Mouse (Mus musculus) lung, adult 2 months (tissue): ENCODE measurements at regions not wholly inside any gene's neighbourhood (a gene's known extent, or its start where the extent isn't known, plus 50 kb on each side); places are given as distances from the start of the nearest gene placed in this dataset.

Experiments
- DNase-seq: peaks from one replicate; pipeline ENCODE4 v3.0.0; 2022
- H3K4me1 ChIP-seq: fragments of 200-500 bp; 2 replicates; pipeline ENCODE4 v1.6.1; 2011; ENCODE audit warnings: low read length; ENCODE audit not compliant: control insufficient read depth, insufficient read depth
- H3K4me3 ChIP-seq: fragments of 200-500 bp; replicated peaks from 2 replicates; pipeline ENCODE3; 2011; ENCODE audit warnings: low read depth, mild to moderate bottlenecking, control low read depth, low read length; ENCODE audit errors: extremely low read depth
- CTCF ChIP-seq: fragments of 200-500 bp; IDR thresholded peaks from 2 replicates; pipeline ENCODE4 v1.5.1; 2011; ENCODE audit warnings: mild to moderate bottlenecking, low read length, control low read depth; ENCODE audit not compliant: insufficient read depth
- POLR2A ChIP-seq: fragments of 200-500 bp; IDR thresholded peaks from 2 replicates; pipeline ENCODE4 v1.6.1; 2011; ENCODE audit warnings: low read depth, mild to moderate bottlenecking, control low read depth, low read length, borderline replicate concordance; ENCODE audit errors: extremely low read depth
- WGBS: fragments of 180-500 bp; shearing (Covaris S2); methylation state at CpG from one replicate; pipeline ENCODE4 v1.1.7; 2018; 5-methylcytosine and 5-hydroxymethylcytosine counted together

- no peaks in the 10 kb centered on the region; the same call in 1 of the 2 replicates for H3K4me1 ChIP-seq
- WGBS, result 38% methylated on average over 7 of the region's 7 CpGs
- DNase-seq, result no peak
- TF ChIP-seq POLR2A (no peak), CTCF (no peak)
- no peak overlapping the region for H3K4me3 ChIP-seq
Measured at GRCm38 (mm10) chr4:81005507-81006328, 95.3 kb downstream of the Lurap1l start.

DNA sequence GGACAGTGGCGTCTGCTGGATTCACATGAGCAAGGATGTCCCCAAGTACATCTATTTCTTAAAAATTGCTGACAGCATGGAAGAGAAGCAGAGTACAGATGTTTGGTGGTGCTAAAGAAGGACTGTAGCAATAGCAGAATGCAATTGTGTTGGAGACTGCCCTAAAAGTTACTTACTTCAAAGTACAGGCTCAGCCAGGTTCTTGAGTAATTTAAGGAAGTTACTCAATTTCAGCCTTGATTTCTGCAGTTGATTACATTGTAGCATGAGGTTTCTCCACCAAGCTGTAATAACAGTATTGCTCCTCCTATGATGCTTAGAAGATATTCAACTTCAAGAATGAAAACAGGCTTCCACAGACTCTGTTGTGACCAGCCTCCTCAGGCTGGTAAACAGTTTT, 96.1 kb downstream of the Lurap1l start:
- TF ChIP-seq POLR2A (no peak), CTCF (no peak)
- no peak overlapping the region for H3K4me3 ChIP-seq
- no peaks in the 10 kb centered on the region; the same call in 1 of the 2 replicates for H3K4me1 ChIP-seq
- DNase-seq, result no peak
- WGBS, result 81% methylated on average over 1 of the region's 1 CpGs

DNA sequence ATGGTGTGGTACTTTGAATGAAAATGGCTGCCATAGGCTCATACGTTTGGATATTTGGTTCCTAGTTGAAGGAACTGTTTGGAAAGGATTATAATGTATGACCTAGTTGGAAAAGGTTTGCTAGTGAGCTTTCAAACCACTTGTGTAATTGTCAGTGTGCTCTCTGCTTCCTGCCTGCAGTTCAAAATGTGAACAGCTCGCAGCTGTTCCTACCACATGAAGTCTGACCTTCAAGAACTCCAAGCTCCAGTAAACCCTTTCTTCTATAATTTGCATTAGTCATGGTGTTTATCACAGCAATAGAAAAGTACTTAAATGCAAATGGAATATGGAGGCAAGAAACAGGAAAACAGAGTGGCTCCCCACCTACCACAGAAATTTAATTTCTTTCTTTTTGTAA, 111.4 kb downstream of the Lurap1l start:
- WGBS, result 84% methylated on average over 2 of the region's 2 CpGs
- Histone ChIP-seq H3K4me3 (no peak overlapping the region), H3K4me1 (no peaks in the 10 kb centered on the region)
- no peak for TF ChIP-seq POLR2A
- TF ChIP-seq CTCF, result no peak
- DNase-seq, result no peak

DNA sequence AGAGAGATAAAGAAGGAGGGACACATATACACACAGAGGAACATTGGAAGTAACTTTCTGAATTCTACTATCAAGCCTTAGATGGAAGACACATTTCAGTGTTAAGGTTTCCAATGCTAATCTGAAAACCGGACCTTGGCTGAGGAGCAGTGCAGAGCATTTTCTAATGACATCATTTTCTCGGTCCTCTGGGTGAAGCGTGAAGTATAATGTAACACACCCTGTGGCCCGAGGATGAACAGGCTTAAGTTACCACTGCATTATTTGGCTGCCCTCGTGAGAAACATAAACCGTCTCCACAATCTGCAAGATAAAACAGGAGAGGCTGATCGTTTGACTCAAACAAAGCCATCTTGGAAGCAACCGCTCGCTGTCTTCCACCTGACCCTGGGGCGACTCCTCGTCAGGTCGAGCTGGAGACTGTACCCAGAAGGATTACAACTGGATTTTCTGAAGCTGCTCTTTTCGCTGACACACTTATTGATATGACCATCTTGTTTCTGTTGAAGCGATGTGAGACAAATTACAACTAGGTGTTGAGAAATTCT, 113.1 kb downstream of the Lurap1l start:
- Histone ChIP-seq H3K4me1 (no peaks in the 10 kb centered on the region), H3K4me3 (no peak overlapping the region)
- TF ChIP-seq CTCF (no peak), POLR2A (no peak)
- no peak for DNase-seq
- WGBS, result 53% methylated on average over 14 of the region's 14 CpGs

DNA sequence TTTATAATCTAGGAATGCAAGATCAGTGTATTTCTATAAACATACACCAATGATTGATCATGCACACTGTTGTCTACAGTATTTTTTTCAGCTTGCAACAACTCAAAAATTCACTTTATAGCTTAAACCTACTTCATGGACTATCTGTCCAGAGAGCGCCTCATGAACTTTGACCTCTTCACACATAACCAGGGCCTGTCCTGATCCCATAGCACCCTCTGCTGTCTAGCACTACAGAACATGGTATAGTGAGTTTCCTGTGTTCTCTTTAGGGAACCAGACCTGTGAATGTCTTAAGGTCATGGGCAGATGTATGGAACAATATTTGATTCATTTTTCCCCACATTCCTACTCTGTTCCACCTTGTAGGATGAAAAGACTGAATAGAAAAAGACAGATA, 117.1 kb downstream of the Lurap1l start:
- DNase-seq, result no peak
- Histone ChIP-seq H3K4me3 (no peak overlapping the region), H3K4me1 (no peaks in the 10 kb centered on the region)
- TF ChIP-seq POLR2A (no peak), CTCF (no peak)
- 96% methylated on average over 1 of the region's 1 CpGs for WGBS

GRCm38 (mm10) chr4:81030671-81031070, 120.2 kb downstream of the Lurap1l start:
- DNase-seq, result no peak
- Histone ChIP-seq H3K4me3 (no peak overlapping the region), H3K4me1 (no peaks in the 10 kb centered on the region)
- no peak for TF ChIP-seq POLR2A
- TF ChIP-seq CTCF, result no peak
- 72% methylated on average over 3 of the region's 3 CpGs for WGBS

GRCm38 (mm10) chr4:81037336-81037902, 127.0 kb downstream of the Lurap1l start:
- H3K4me3 ChIP-seq, result no peak overlapping the region
- no peaks in the 10 kb centered on the region for H3K4me1 ChIP-seq
- TF ChIP-seq CTCF, result no peak
- no peak for TF ChIP-seq POLR2A
- DNase-seq, result no peak

GRCm38 (mm10) chr4:81058227-81058626, 147.8 kb downstream of the Lurap1l start:
- no peak overlapping the region for H3K4me3 ChIP-seq
- no peaks in the 10 kb centered on the region for H3K4me1 ChIP-seq
- DNase-seq, result no peak
- TF ChIP-seq CTCF, result no peak
- TF ChIP-seq POLR2A, result no peak
- 92% methylated on average over 1 of the region's 1 CpGs for WGBS

GRCm38 (mm10) chr4:81058809-81059208, 148.4 kb downstream of the Lurap1l start:
- WGBS, result 75% methylated on average over 5 of the region's 5 CpGs
- H3K4me1 ChIP-seq, result no peaks in the 10 kb centered on the region
- no peak for TF ChIP-seq CTCF
- DNase-seq, result no peak
- H3K4me3 ChIP-seq, result no peak overlapping the region

DNA sequence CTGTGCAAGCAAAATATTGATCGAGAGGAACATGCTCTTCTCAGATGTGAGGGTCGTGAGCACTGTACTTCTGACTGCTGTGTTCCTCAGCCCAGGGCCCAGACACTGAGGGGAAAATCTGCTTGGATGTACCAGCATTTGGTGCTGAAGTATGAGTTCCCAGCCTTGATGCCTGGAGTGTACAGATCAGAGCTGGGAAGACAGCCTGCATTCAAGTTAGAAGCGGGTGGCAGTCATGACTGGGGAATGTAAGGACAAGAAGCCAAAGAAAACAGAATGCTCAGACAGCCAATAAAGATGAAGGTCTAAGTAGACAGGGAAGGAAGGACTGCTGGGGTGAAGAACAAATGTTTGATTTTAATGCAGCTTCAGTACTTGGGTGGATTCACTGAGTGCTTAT, 148.9 kb downstream of the Lurap1l start:
- DNase-seq, result no peak
- 75% methylated on average over 3 of the region's 3 CpGs for WGBS
- TF ChIP-seq POLR2A (no peak), CTCF (no peak)
- H3K4me1 ChIP-seq, result no peaks in the 10 kb centered on the region
- no peak overlapping the region for H3K4me3 ChIP-seq

DNA sequence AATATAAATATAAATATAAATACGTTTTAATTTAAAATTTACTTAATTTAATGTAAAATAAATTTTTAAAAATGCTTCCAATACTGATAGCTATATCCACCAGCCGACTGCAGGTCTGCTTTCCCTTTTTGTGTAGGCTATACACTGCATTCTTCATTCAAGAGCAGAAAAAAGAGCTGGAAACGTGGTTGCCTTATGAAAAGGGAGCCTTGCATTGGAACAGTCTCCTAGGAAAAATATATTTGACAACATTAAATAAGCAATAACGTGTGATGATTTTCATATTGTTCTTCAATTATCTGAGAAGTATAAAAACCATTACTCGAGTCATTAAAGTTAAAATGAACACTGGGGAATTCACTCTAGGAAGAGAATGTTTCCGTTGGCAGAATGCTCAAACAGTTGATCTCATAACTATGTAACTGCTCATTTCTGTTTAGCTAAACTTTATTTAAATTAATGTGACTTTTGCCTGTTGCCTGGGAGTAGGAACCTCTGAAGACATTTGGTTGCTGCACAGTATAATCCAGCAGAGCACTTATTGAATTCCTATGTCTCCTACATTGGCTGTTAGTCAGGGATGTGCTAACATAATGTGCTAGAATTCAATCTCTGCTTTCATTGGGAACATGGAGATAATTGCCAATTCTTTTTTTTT, 172.0 kb downstream of the Lurap1l start:
- WGBS, result 64% methylated on average over 6 of the region's 6 CpGs
- Histone ChIP-seq H3K4me3 (no peak overlapping the region), H3K4me1 (no peaks in the 10 kb centered on the region; the same call in 1 of the 2 replicates)
- no peak for TF ChIP-seq POLR2A
- no peak for TF ChIP-seq CTCF
- no peak for DNase-seq
